Mouse (Mus musculus) frontal cortex, postnatal 25 days (tissue): ENCODE measurements around the gene Pnmt.
A peak's percentile ranks its signal among the peaks of the same experiment; 100 is the strongest.

Experiments used
- DNase-seq, 2 experiments: peaks; one replicate each; pipeline ENCODE4 v3.0.0; 2022; ENCODE audit warnings: low spot score in 2 of 2

The Pnmt gene

GRCm38 (mm10) chr11:98383261-98384030 lies 2.8 kb upstream of the Pnmt start, which contains the start of gene Tcap:
Tcap (plus strand) TSS chr11:98383811.
- DNase-seq = no peak

- no peak for DNase-seq
Measured at GRCm38 (mm10) chr11:98384216-98384615, 2.0 kb upstream of the Pnmt start.

GRCm38 (mm10) chr11:98384721-98385637 lies 1.3 kb upstream of the Pnmt start:
- no peak for DNase-seq

GRCm38 (mm10) chr11:98386596-98386995 lies 346 bp downstream of the Pnmt start:
- DNase-seq = no peak

DNA sequence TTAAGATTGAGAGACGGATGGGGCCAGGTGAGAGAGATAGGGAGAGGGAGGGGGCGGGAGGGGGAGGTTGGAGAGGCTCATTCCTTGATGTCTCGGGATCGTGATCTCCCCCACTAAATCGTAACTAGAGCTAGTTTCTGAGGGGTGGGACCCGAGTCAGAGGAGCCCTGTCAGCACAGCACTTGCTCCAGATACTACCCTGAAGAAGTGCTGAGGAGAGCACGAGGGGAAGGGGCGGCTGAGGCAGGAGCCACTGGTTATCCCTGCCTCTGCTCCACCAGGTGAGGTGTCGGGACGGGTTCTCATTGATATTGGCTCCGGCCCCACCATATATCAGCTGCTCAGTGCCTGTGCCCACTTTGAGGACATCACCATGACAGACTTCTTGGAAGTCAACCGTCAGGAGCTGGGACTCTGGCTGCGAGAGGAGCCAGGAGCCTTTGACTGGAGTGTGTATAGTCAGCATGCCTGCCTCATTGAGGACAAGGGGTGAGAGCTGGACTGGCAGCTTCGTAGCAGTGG lies 867 bp downstream of the Pnmt start:
- DNase-seq = no peak

DNA sequence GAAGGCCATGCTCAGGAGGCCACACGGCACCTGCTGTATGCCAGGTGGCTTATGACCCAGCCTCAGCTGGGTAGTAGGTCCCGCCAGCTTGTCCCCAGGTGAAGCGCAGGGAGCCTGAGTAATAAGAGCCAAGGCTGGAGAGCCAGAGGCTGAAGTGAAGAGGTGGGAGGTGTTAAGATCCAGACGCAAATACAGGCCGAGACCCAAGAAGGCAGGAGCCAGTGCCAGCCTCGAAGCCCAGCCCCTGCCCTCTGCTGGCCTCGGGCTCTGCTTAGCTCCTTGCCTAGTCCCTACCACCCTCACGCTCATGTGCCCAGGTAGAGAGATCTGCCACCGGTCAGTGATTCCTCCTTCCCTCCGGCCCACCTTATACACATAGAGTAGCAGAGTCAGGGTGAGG lies 2.0 kb downstream of the Pnmt start:
- DNase-seq = no peak

GRCm38 (mm10) chr11:98389221-98389780 lies 3.1 kb downstream of the Pnmt start:
- peak; percentile 50 to 66 for DNase-seq

- DNase-seq = no peak
Measured at GRCm38 (mm10) chr11:98390141-98390540, 3.9 kb downstream of the Pnmt start.

DNA sequence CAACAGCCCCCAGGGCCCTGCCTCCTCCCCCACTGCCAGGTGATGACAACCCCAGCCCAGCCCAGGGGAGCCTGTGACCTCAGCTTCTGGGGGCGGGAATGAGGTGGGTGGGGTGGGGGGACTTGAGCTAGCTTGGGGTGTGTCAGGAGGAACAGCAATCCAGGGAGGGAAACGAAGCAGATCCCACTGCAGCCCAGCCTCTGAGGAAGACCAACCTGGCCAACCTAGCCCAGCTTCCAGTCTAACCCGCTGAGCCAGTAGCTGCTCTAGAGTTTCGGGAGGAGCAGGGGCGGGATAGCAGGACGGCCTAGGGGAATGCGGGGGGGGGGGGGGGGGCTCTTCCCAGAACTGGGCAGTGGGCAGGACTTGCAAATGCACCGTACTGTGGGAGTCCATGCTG lies 5.8 kb downstream of the Pnmt start:
- DNase-seq = no peak

- DNase-seq = no peak
Measured at GRCm38 (mm10) chr11:98392645-98393044, 6.4 kb downstream of the Pnmt start.

GRCm38 (mm10) chr11:98393317-98393716 lies 7.1 kb downstream of the Pnmt start:
- DNase-seq = no peak

GRCm38 (mm10) chr11:98394301-98394700 lies 8.1 kb downstream of the Pnmt start:
- DNase-seq = no peak

DNA sequence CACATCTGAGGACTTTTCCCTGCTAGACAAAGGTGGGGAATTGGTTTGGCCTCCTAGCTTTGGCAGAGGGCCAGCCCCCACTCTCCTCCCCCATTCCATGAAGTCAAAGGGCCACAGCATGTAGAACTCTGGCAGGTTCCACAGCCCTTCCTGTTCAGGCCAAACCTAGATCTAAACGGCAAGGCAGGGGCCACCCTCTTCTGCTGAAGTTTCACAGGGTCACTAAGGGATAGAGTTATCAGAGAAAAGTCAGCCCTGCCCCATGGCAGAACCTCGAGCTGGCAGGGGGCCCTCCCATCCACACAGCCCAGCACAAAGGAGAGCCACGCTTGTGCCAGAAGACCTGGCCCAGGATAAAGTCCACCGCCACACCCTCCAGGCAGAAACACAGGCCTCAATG lies 8.8 kb downstream of the Pnmt start:
- no peak for DNase-seq

DNA sequence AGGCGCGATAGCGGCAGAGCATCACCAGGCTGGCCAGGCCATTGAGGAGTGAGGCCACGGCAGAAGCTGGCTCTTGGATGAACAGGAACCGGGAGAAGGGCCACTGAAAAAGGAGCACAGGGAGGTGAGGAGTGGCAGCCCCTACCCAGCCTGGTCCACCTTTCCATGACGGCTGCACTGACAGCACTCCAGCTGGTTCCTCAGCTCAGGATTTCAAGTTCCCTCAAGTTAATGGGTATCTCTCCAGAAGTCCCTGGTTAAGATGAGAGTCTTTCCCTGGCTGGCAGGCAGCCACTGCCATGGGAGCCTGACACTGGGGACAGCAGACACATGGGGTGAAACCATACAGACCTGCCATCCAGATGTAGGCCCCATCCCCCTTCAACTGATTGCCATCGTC lies 11.7 kb downstream of the Pnmt start:
- DNase-seq = no peak

DNA sequence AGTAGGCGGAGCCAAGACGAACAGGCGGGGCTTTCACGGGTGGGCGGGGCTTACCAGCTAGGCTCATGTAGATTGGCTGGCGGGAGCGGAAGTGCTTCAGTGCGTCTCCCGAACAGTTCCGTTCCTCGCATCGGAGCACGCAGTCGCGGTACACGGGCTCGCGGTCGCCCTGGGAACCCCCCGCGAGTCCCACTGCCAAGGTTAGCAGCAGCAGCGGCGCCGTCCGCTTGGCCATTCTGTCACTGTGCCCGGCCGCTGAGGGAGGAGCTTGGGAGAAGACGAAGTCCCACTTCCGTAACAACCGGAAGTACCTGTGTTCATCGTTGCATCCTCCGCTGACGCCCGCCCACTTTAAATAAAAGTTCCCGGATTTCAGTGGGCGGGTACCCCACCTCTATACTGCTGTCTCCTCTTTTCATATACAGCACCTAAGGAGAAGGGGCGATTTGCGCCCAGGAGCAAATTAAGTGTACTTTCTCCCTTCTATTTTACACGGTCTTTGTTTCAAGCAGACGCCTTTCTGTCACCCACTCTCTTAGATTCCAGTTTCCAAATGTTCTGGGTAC lies 14.0 kb downstream of the Pnmt start, which contains the start of gene Pgap3:
Pgap3 (minus strand) TSS at position 330 of the 566 bp plus-strand sequence.
- peak; percentile 74 to 81 for DNase-seq

GRCm38 (mm10) chr11:98400816-98401215 lies 14.6 kb downstream of the Pnmt start:
- DNase-seq = no peak

GRCm38 (mm10) chr11:98406621-98407020 lies 20.4 kb downstream of the Pnmt start:
- no peak for DNase-seq

GRCm38 (mm10) chr11:98408872-98409271 lies 22.6 kb downstream of the Pnmt start:
- DNase-seq = no peak

GRCm38 (mm10) chr11:98409341-98409822 lies 23.1 kb downstream of the Pnmt start:
- DNase-seq = no peak

DNA sequence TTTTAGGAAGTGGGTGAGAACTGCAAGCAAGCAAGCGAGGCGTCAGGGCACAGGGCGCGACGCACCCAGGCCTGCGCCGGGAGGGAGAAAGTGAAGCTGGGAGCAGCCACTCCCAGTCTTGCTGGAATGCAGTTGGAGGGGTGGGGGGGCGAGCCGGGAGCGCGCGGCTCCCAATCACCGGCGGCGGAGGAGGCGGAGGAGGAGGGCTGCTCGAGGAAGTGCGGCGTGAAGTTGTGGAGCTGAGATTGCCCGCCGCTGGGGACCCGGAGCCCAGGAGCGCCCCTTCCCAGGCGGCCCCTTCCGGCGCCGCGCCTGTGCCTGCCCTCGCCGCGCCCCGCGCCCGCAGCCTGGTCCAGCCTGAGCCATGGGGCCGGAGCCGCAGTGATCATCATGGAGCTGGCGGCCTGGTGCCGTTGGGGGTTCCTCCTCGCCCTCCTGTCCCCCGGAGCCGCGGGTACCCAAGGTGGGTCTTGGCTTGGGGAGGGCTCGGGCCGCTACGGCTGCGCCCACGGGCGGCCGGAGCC lies 26.1 kb downstream of the Pnmt start, which contains the start of gene Erbb2:
Erbb2 (plus strand) TSS at position 198 of the 524 bp plus-strand sequence.
- no peak for DNase-seq

- DNase-seq = no peak
Measured at GRCm38 (mm10) chr11:98412797-98413301, 26.6 kb downstream of the Pnmt start.
